Mouse (Mus musculus): ENCODE results near the gene Spg7. TPM values are rescaled to one million over a fixed set of nuclear protein-coding genes. Genes with fewer than 3 reads are reported as not detected.
"Not testable (repeated sequence)": the region's sequence is repeated elsewhere in the genome, so short reads cannot be mapped to it uniquely, and the experiment has no call there.

The Spg7 gene
- total RNA-seq, 2 experiments from 2014 or later: 10.6 to 15.2 TPM

- no peak for ATAC-seq (replicated peaks; ENCODE audit: low FRiP score, poor library complexity, severe bottlenecking)
These were observed 24.5 kb downstream of the Spg7 start for GRCm38 (mm10) chr8:123087289-123087688.

DNA sequence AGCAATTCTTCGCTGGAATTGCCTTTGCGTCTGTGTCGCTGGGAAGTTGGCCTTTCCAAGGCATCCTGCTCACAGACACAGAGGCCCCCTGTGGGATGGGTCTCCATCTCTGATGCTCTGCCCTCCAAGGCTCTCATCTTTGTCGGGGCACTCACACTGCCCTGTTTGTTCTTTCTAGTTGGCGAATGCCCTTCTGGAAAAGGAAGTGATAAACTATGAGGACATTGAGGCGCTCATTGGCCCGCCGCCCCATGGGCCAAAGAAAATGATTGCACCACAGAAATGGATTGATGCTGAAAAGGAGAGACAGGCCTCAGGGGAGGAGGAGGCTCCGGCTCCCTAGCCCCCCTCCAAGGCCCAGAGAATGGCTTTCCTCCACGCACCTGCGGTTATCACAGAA, 34.5 kb downstream of the Spg7 start:
- ATAC-seq (replicated peaks; ENCODE audit: low FRiP score, poor library complexity, severe bottlenecking): no peak

- no peak for ATAC-seq (replicated peaks; ENCODE audit: low FRiP score, poor library complexity, severe bottlenecking)
These were observed 35.2 kb downstream of the Spg7 start for GRCm38 (mm10) chr8:123097786-123098584.

DNA sequence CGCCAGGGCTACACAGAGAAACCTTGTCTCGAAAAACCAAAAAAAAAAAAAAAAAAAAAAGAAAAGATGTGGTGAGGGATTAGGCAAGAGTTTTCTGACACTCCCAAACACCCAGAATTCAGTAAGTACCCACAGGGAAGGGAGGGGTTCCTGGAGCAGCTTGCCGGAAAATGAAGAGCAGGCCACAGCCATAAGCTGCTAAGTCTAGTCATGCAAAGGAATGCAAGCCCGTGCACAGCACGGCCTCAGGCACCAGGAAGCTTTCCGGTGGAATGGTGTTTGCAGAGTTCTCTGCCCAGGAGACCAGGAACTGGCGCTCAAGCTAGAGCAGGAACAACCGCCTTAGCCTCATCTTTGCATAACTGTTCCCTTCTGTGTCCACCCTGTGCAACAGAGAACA, 37.5 kb downstream of the Spg7 start:
- ATAC-seq (replicated peaks; ENCODE audit: low FRiP score, poor library complexity, severe bottlenecking): no peak

DNA sequence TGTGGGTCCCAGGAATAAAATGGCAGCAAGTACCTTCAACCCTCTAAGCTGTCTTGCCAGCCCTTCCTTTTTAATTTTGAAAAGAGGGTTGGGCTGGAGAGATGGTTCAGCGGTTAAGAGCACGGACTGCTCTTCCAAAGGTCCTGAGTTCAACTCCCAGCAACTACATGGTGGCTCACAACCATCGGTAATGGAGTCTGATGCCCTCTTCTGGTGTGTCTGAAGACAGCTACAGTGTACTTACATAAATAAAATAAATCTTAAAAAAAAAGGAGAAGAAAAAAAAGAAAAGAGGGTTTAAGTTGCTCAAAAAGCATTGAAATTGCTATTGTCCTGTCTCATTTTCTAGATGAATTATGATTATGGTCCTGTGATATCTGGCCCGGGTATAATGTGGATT, 38.5 kb downstream of the Spg7 start:
- ATAC-seq (replicated peaks; ENCODE audit: low FRiP score, poor library complexity, severe bottlenecking): no peak

GRCm38 (mm10) chr8:123101735-123102685, 39.3 kb downstream of the Spg7 start, which contains the start of gene Rpl13:
Gene Rpl13, plus strand, starts transcription at chr8:123102350.
- peak; percentile 98 for ATAC-seq (replicated peaks; ENCODE audit: low FRiP score, poor library complexity, severe bottlenecking)

DNA sequence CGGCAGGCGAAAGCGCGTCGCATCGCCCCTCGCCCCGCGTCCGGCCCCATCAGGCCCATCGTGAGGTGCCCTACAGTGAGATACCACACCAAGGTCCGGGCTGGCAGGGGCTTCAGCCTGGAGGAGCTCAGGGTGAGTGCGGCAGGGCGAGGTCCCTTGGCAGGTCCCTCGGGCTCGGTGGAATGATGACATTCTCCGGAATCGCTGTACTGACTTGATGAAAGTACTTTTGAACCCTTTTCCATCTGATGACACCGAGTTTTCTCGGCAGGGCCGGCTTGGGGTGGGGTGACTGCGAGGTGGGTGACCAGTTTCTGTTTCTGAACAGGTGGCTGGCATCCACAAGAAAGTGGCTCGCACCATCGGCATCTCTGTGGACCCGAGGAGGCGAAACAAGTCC, 40.1 kb downstream of the Spg7 start:
- ATAC-seq (replicated peaks; ENCODE audit: low FRiP score, poor library complexity, severe bottlenecking): not testable (repeated sequence)

GRCm38 (mm10) chr8:123103285-123103684, 40.5 kb downstream of the Spg7 start:
- no peak for ATAC-seq (replicated peaks; ENCODE audit: low FRiP score, poor library complexity, severe bottlenecking)

GRCm38 (mm10) chr8:123104046-123104767, 41.5 kb downstream of the Spg7 start:
- no peak for ATAC-seq (replicated peaks; ENCODE audit: low FRiP score, poor library complexity, severe bottlenecking)

GRCm38 (mm10) chr8:123105553-123106326, 43.0 kb downstream of the Spg7 start:
- ATAC-seq (replicated peaks; ENCODE audit: low FRiP score, poor library complexity, severe bottlenecking): no peak

DNA sequence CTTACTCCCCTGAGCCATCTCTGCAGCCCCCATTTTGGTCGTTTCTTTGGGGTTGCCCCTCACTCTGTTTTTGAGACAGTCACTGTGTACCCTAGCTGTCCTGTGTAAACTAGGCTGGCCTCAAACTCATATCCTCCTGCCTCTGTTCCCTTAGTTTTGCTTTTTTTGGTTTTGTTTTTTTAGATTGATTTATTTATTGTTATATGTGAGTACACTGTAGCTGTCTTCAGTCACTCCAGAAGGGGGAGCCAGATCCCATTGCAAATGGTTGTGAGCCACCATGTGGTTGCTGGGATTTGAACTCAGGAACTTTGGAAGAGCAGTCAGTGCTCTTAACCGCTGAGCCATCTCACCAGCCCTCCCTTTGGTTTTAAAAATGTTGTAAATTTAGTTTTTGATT, 43.8 kb downstream of the Spg7 start:
- no peak for ATAC-seq (replicated peaks; ENCODE audit: low FRiP score, poor library complexity, severe bottlenecking)

DNA sequence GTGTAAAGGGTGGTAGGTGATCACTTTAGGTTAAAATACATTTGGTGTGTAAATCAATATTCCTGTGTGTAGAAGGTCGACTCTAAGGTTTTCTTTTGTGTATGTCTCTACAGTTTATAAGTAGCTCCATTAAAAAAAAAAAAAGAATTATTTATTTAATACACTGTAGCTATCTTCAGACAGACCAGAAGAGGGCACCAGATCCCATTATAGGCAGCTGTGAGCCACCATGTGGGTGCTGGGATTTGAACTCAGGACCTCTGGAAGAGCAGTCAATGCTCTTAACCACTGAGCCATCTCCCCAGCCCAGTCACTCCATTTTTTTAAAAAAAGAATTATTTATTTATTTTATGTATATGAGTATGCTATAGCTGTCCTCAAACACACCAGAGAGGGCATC, 45.3 kb downstream of the Spg7 start:
- no peak for ATAC-seq (replicated peaks; ENCODE audit: low FRiP score, poor library complexity, severe bottlenecking)

DNA sequence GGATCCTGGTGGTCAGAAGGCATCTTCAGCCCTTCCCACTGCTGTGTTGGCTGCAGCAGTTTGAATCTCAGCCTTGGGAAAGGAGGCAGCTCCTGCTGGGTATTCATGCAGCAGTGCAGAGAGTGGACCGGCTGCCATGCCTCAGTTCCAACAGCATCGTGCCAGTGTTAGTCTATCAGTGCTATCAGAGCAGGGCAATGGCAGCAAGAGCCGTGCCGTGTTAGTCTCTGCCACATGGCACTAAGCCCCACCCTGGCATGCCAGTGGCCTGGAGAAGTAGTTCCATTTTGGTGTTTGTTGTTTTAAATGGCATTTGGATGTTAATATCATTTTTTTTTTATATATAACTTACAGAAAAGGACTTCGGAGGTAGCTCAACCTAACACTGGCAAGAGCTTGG, 46.2 kb downstream of the Spg7 start:
- ATAC-seq (replicated peaks; ENCODE audit: low FRiP score, poor library complexity, severe bottlenecking): no peak

DNA sequence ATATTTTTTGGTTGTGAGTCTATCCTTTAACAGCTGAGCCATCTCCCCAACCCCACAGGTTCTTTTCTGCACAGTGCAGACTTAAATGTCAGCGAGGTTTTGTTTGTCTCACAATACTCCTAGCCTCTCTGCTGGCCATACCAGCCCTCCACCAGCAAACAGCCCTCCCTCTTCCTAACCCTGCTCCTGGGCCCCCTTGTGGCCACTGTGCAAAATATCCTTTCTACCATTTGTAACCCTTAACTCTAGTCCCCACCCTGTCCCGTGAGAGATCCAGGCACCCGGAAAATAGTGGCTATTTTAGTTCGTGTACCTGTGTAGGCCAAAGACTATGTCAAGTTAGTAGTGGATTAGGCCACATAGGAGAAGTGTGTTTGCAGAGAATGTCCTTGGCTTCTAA, 47.9 kb downstream of the Spg7 start:
- peak; percentile 88 for ATAC-seq (replicated peaks; ENCODE audit: low FRiP score, poor library complexity, severe bottlenecking)

DNA sequence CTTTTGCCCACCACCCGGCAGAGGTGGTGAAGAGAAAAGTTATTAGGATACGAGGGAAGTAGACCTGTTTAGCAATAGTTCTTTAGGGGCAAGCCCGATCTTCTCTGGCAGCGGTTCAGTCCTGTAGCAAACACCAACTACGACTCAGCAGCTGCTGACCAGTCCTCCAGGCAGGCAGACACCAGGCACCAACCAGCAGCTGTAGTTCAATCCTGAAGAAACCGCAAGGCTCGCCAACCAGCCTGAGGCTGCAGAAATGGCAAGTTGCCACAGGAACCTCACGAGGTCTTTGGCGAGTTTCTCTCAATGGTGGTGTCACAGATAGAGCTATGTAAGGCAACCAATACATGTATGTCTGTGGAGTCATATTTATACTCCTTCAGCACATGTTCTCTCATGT, 50.1 kb downstream of the Spg7 start:
- ATAC-seq (replicated peaks; ENCODE audit: low FRiP score, poor library complexity, severe bottlenecking): no peak

DNA sequence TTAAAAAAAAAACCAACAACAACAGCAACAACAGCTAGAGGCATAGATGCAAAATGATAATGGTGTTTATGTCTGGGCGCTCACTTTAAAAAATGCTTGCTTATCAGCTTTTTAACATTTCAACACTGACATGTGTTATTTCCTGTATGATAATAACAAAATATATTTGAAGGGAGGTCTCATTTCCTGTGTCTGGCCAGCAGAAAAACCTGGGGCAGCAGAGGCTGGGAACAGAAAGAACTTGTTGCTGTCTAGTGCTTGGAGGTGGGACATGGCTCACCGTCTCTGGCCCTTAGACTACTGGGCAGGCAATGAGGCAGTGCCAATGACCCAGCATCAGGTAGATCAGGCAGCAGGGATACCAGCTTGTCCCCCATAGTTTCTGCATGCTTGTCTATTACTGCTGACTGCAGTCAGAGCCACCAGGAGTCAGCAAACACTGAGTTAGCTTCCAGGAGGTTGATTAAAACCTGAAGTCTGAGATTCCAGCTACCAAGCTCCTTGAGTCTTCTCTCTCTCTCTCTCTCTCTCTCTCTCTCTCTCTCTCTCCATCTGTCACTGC, 51.2 kb downstream of the Spg7 start:
- no peak for ATAC-seq (replicated peaks; ENCODE audit: low FRiP score, poor library complexity, severe bottlenecking)

DNA sequence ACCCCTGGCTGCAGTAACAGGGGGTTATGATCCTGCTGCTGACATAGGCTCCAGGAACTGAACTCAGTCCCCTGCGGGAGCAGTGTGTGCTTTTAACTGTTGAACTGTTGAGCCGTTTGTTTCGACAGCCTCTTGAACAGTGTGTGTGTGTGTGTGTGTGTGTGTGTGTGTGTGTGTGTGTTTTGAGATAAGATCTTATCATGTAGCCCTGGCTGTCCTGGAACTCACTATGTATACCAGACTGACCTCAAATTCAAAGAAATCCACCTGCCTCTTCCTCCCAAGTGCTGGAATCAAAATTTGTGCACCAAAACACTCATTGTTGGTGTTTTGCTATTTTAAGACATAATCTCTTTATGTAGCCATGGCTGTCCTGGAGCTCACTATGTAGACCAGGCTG, 51.9 kb downstream of the Spg7 start:
- ATAC-seq (replicated peaks; ENCODE audit: low FRiP score, poor library complexity, severe bottlenecking): no peak

GRCm38 (mm10) chr8:123117127-123117731, 54.5 kb downstream of the Spg7 start, which contains the start of gene Cpne7:
Gene Cpne7, plus strand, starts transcription at chr8:123117374.
- no peak for ATAC-seq (replicated peaks; ENCODE audit: low FRiP score, poor library complexity, severe bottlenecking)

- ATAC-seq (replicated peaks; ENCODE audit: low FRiP score, poor library complexity, severe bottlenecking): no peak
These were observed 55.0 kb downstream of the Spg7 start for GRCm38 (mm10) chr8:123117744-123118143.
